Mouse (Mus musculus) G1E (cell line): ENCODE data around the gene Cnpy3. TPM values are rescaled to one million over a fixed set of nuclear protein-coding genes. Genes with fewer than 3 reads are reported as not detected.

ENCODE experiments used
- ATAC-seq: 2 replicates; pipeline ENCODE4 v1.8.0; 2016; ENCODE audit warnings: mild to moderate bottlenecking; ENCODE audit not compliant: insufficient number of reproducible peaks, poor library complexity, low FRiP score, severe bottlenecking; ENCODE audit errors: extremely low read depth
- DNase-seq: peaks from one replicate; pipeline ENCODE4 v3.0.0; 2012; ENCODE audit warnings: low spot score
- H3K27me3 ChIP-seq: 2 replicates; pipeline ENCODE4 v1.6.1; 2012; ENCODE audit warnings: mild to moderate bottlenecking, low read length, inconsistent platforms; ENCODE audit not compliant: insufficient read depth
- H3K36me3 ChIP-seq: replicated peaks from 2 replicates; pipeline ENCODE3; 2012; ENCODE audit warnings: mild to moderate bottlenecking, inconsistent platforms
- H3K4me1 ChIP-seq: 2 replicates; pipeline ENCODE4 v1.6.1; 2012; ENCODE audit warnings: low read depth, low read length, inconsistent platforms, mixed read lengths; ENCODE audit not compliant: insufficient read depth
- H3K4me3 ChIP-seq: 2 replicates; pipeline ENCODE4 v1.5.1; 2012; ENCODE audit warnings: low read depth, mild to moderate bottlenecking, inconsistent platforms, low read length, moderate library complexity, mixed read lengths
- H3K9me3 ChIP-seq: replicated peaks from 2 replicates; pipeline ENCODE4 v1.6.1; 2012; ENCODE audit warnings: inconsistent platforms
- CTCF ChIP-seq: IDR thresholded peaks from 2 replicates; pipeline ENCODE4 v1.5.1; 2012; ENCODE audit warnings: low read depth, low read length, inconsistent platforms, mixed read lengths
- GATA1 ChIP-seq: IDR thresholded peaks from 2 replicates; pipeline ENCODE4 v1.6.1; 2012; ENCODE audit warnings: borderline replicate concordance, low read length, inconsistent platforms, mixed read lengths
- GATA2 ChIP-seq: IDR thresholded peaks from 2 replicates; pipeline ENCODE4 v1.6.1; 2012; ENCODE audit warnings: low read depth, low read length, inconsistent platforms, borderline replicate concordance
- POLR2AphosphoS5 ChIP-seq: IDR thresholded peaks from 2 replicates; pipeline ENCODE4 v1.6.1; 2012; ENCODE audit warnings: low read depth, low read length, inconsistent platforms; ENCODE audit not compliant: insufficient replicate concordance
- TAL1 ChIP-seq: conservative IDR thresholded peaks from 2 replicates; pipeline ENCODE4 v1.6.1; 2012; ENCODE audit warnings: low read depth, low read length, inconsistent platforms, mixed read lengths
- polyA plus RNA-seq: library from polyadenylated mRNA; stranded (reverse); fragments of >175 nt; gene quantifications from 2 replicates; pipeline ENCODE4 v1.2.3, GENCODE M21; 2012
- total RNA-seq, 2 experiments: library from RNA; stranded (forward) in 1 of 2; stranded (reverse) in 1 of 2; fragments of 200-1000 nt in 1 of 2; fragments of >200 nt in 1 of 2; fragmentation: Nextera tagmentation in 1 of 2; gene quantifications; 2 replicates each; pipeline ENCODE4 v1.2.3; 2014 to 2017

Gene Cnpy3
- total and polyA plus RNA-seq, 3 experiments, result 14.4 to 96.9 (median 36.3) TPM

- Histone ChIP-seq H3K9me3 (no peaks in the 10 kb centered on the region), H3K27me3 (peaks cover 13% of the 10 kb centered on the region), H3K4me1 (peaks cover 13% of the 10 kb centered on the region), H3K4me3 (no peak overlapping the region), H3K36me3 (no peaks in the 10 kb centered on the region)
- ATAC-seq, result no peak
- DNase-seq, result no peak
- TF ChIP-seq TAL1, result 0 out of 2 replicates have a peak, but pooled peaks have one; percentile 31
- TF ChIP-seq CTCF, result no peak
Observed at GRCm38 (mm10) chr17:46786952-46787351, 34.9 kb upstream of the Cnpy3 start.

GRCm38 (mm10) chr17:46783222-46783565, 31.2 kb upstream of the Cnpy3 start:
- H3K36me3 ChIP-seq, result peaks cover 26% of the 10 kb centered on the region
- peaks cover 40% of the 10 kb centered on the region for H3K4me1 ChIP-seq
- no peaks in the 10 kb centered on the region for H3K27me3 ChIP-seq
- H3K4me3 ChIP-seq, result peak overlapping the region; percentile 78
- no peak for ATAC-seq
- H3K9me3 ChIP-seq, result no peaks in the 10 kb centered on the region
- DNase-seq, result no peak
- no peak for TF ChIP-seq TAL1
- TF ChIP-seq GATA1, result no peak
- TF ChIP-seq GATA2, result no peak
- TF ChIP-seq CTCF, result no peak
- no peak for TF ChIP-seq POLR2AphosphoS5

- Histone ChIP-seq H3K36me3 (peaks cover 32% of the 10 kb centered on the region), H3K4me1 (peaks cover 43% of the 10 kb centered on the region), H3K27me3 (no peaks in the 10 kb centered on the region), H3K9me3 (no peaks in the 10 kb centered on the region), H3K4me3 (peak within 1 kb of the TSS; percentile 78)
- peak; percentile 83 for ATAC-seq
- TF ChIP-seq CTCF (peak; percentile 42), GATA1 (no peak)
- peak; percentile 67 for DNase-seq
Observed at GRCm38 (mm10) chr17:46782341-46783221, 30.6 kb upstream of the Cnpy3 start, which contains the start of gene Rpl7l1. Gene Rpl7l1 (minus strand): TSS chr17:46782672.

- TF ChIP-seq GATA1 (no peak), POLR2AphosphoS5 (no peak), GATA2 (no peak), CTCF (no peak), TAL1 (no peak)
- Histone ChIP-seq H3K9me3 (no peaks in the 10 kb centered on the region), H3K4me1 (peaks cover 39% of the 10 kb centered on the region), H3K27me3 (no peaks in the 10 kb centered on the region), H3K4me3 (peak overlapping the region; percentile 78), H3K36me3 (peaks cover 39% of the 10 kb centered on the region)
- DNase-seq (no peak), ATAC-seq (no peak)
Observed at GRCm38 (mm10) chr17:46781876-46782275, 29.9 kb upstream of the Cnpy3 start.

GRCm38 (mm10) chr17:46776087-46776486, 24.1 kb upstream of the Cnpy3 start:
- H3K9me3 ChIP-seq, result no peaks in the 10 kb centered on the region
- H3K27me3 ChIP-seq, result no peaks in the 10 kb centered on the region
- DNase-seq (no peak), ATAC-seq (no peak)
- no peak overlapping the region for H3K4me3 ChIP-seq
- H3K36me3 ChIP-seq, result peaks cover 69% of the 10 kb centered on the region
- no peak for TF ChIP-seq GATA1
- TF ChIP-seq POLR2AphosphoS5, result no peak
- no peak for TF ChIP-seq TAL1
- peaks cover 65% of the 10 kb centered on the region for H3K4me1 ChIP-seq

- ATAC-seq (no peak), DNase-seq (no peak)
- H3K9me3 ChIP-seq, result no peaks in the 10 kb centered on the region
- peaks cover 60% of the 10 kb centered on the region for H3K4me1 ChIP-seq
- H3K27me3 ChIP-seq, result no peaks in the 10 kb centered on the region
- no peak for TF ChIP-seq TAL1
- no peak for TF ChIP-seq GATA2
- TF ChIP-seq POLR2AphosphoS5, result no peak
- no peak for TF ChIP-seq GATA1
- TF ChIP-seq CTCF, result no peak
- H3K36me3 ChIP-seq, result peaks cover 62% of the 10 kb centered on the region
- H3K4me3 ChIP-seq, result no peak overlapping the region
Observed at GRCm38 (mm10) chr17:46775070-46775469, 23.1 kb upstream of the Cnpy3 start.

- Histone ChIP-seq H3K4me3 (peak overlapping the region; percentile 28; the same call in 1 of the 2 replicates), H3K36me3 (peaks cover 52% of the 10 kb centered on the region), H3K4me1 (peaks cover 51% of the 10 kb centered on the region), H3K27me3 (no peaks in the 10 kb centered on the region), H3K9me3 (no peaks in the 10 kb centered on the region)
- no peak for DNase-seq
- no peak for TF ChIP-seq GATA1
- ATAC-seq, result no peak
Observed at GRCm38 (mm10) chr17:46774131-46774472, 22.1 kb upstream of the Cnpy3 start.
